Mouse (Mus musculus) olfactory bulb, adult 2 months (tissue): ENCODE results near the gene Mettl26. TPM values are rescaled to one million over a fixed set of nuclear protein-coding genes. Genes with fewer than 3 reads are reported as not detected.

Source experiments
- H3K27ac ChIP-seq: fragments of 200-500 bp; 2 replicates; pipeline ENCODE4 v1.5.1; 2012; ENCODE audit warnings: low read depth, low read length; ENCODE audit not compliant: insufficient read depth
- H3K4me1 ChIP-seq: fragments of 200-500 bp; 2 replicates; pipeline ENCODE4 v1.6.1; 2012; ENCODE audit warnings: low read length; ENCODE audit not compliant: control insufficient read depth, insufficient read depth
- H3K4me3 ChIP-seq: fragments of 200-500 bp; 2 replicates; pipeline ENCODE4 v1.5.1; 2012; ENCODE audit warnings: mild to moderate bottlenecking, low read depth, low read length, moderate library complexity; ENCODE audit not compliant: insufficient read depth
- CTCF ChIP-seq: fragments of 200-500 bp; IDR thresholded peaks from 2 replicates; pipeline ENCODE4 v1.5.1; 2012; ENCODE audit warnings: low read depth, mild to moderate bottlenecking, low read length, moderate library complexity; ENCODE audit not compliant: insufficient read depth
- POLR2A ChIP-seq: fragments of 200-500 bp; IDR thresholded peaks from 2 replicates; pipeline ENCODE4 v1.6.1; 2012; ENCODE audit warnings: mild to moderate bottlenecking, low read depth, low read length, moderate library complexity; ENCODE audit not compliant: insufficient read depth
- WGBS: fragments of 180-500 bp; shearing (Covaris S2); methylation state at CpG from one replicate; pipeline ENCODE4 v1.1.7; 2018; 5-methylcytosine and 5-hydroxymethylcytosine counted together
- polyA plus RNA-seq: library from polyadenylated mRNA; stranded (reverse); fragments of >200 nt; gene quantifications from 2 replicates; pipeline ENCODE4 v1.2.4, GENCODE M21; 2012; ENCODE audit warnings: low replicate concordance; ENCODE audit not compliant: missing spikeins, insufficient read depth, insufficient read length

Gene Mettl26
- polyA plus RNA-seq, 1 experiment: not detected

- no peak overlapping the region for H3K4me3 ChIP-seq
- WGBS: 73% methylated on average over 8 of the region's 8 CpGs
- TF ChIP-seq CTCF (no peak), POLR2A (no peak)
- H3K4me1 ChIP-seq: peaks cover 27% of the 10 kb centered on the region
- no peak overlapping the region for H3K27ac ChIP-seq
Observed at GRCm38 (mm10) chr17:25879750-25880149, 4.9 kb downstream of the Mettl26 start.

DNA sequence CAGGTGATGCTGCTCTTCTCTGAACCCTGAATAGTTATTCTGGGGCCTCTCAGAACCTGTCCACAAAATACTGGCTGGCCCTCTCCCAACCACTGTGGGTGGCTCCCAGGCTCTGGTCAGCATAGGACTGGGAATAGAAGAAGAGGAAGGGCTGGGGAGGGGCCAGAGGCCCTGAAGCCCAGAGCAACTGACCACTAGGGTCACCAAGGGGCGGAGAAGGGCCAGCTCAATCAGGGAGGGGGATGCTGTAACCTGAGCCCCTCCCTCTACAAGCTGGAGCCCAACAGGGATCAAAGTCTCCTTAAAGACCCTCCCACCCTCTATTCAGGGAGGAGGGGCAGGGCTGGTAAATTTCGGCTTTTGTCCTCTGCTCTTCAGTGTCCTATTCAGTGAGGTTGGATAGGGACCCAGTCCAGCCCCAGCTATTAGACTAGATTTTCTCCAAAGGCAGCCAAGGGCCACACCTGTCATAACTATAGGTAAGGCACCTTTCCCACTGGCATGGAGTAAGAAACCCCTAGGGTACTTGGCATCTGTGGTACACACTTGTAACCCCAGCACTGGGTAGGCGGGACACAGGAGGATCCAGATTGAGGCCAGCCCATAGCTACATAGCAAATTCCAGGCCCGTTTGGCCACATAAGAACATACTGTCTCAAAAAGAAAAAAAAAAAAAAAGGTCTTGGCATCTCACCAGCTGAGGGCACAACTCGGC lies 5.5 kb downstream of the Mettl26 start, which contains the start of gene Wfikkn1:
Gene Wfikkn1 (minus strand): TSS at position 663 of the 715 bp plus-strand sequence.
- Histone ChIP-seq H3K27ac (no peak within 1 kb of the TSS), H3K4me3 (no peak within 1 kb of the TSS), H3K4me1 (peaks cover 27% of the 10 kb centered on the region)
- TF ChIP-seq POLR2A (no peak), CTCF (no peak)
- 37% methylated on average over 5 of the region's 5 CpGs for WGBS

- no peak overlapping the region for H3K27ac ChIP-seq
- 26% methylated on average over 5 of the region's 5 CpGs for WGBS
- no peak overlapping the region for H3K4me3 ChIP-seq
Observed at GRCm38 (mm10) chr17:25880913-25881641, 6.2 kb downstream of the Mettl26 start.

DNA sequence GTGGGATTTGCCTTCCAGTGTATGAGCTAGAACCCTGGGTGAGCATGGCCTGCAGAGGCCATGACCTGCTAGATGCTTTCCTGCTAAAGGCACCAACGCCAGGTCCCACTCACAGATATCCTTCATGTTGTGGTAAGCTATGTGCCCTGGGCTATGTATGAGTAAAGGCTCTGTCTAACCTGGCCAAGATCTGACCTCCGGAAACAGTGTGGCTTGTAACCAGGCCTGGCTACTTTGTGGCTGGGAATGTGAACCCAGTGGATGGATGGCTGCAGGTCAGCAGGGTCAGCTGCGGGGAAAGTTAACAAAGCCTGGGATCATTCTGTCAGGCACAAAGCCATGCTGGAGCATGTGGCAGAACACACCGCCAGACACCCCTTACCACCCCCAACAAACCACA lies 6.8 kb downstream of the Mettl26 start:
- TF ChIP-seq POLR2A (no peak), CTCF (no peak)
- WGBS: 56% methylated on average over 4 of the region's 4 CpGs
- no peak overlapping the region for H3K27ac ChIP-seq
- H3K4me3 ChIP-seq: no peak overlapping the region
- H3K4me1 ChIP-seq: peaks cover 18% of the 10 kb centered on the region

More at GRCm38 (mm10) chr17:25880913-25881641, 6.2 kb downstream of the Mettl26 start:
- peaks cover 24% of the 10 kb centered on the region for H3K4me1 ChIP-seq
- TF ChIP-seq POLR2A (no peak), CTCF (no peak)

- peaks cover 12% of the 10 kb centered on the region for H3K4me1 ChIP-seq
- H3K27ac ChIP-seq: no peak overlapping the region
- 65% methylated on average over 5 of the region's 5 CpGs for WGBS
- TF ChIP-seq POLR2A: no peak
- no peak for TF ChIP-seq CTCF
- no peak overlapping the region for H3K4me3 ChIP-seq
Observed at GRCm38 (mm10) chr17:25882306-25882705, 7.4 kb downstream of the Mettl26 start.

DNA sequence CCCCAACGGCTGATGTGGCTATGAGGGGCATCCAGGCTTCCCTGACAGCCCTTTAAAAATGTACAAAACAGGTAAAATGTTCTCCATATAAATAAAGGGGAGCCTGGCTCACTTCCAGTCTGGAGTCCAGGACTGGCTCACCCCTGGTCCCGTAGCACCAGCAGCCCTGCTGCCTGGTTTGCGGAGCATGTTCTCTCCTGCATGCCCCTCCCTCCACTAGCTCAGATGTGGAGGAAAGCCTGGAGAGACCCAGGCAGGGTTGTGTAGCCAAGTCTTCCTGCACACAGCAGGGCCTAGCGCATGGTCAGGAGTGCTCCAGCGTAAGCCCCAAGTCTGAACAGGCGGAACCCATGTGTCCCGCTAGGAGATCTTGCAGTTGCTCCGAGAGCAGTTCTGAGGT lies 8.4 kb downstream of the Mettl26 start:
- 73% methylated on average over 8 of the region's 8 CpGs for WGBS
- TF ChIP-seq POLR2A (no peak), CTCF (no peak)
- peaks cover 11% of the 10 kb centered on the region; the same call in 1 of the 2 replicates for H3K4me1 ChIP-seq
- no peak overlapping the region for H3K4me3 ChIP-seq
- no peak overlapping the region for H3K27ac ChIP-seq

DNA sequence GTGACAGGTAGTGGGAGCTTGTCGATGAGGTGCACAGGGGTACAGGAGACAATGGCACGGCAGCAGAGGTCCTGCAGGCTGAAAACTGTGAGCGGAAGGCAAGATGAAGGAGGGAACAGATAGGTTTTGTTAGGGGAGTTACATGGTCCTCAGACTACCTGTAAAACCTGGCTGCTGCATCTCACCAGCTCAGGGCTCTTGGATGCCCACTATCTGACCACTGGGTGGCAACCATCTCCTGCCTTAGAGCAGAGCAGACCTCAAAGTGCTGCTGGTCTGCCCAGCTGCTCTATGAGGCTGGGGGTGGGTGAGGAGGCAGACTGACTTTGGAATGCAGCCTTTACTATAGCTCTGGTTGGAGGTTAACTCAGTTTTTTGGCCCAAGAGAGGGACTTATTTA lies 8.9 kb downstream of the Mettl26 start:
- TF ChIP-seq POLR2A (no peak), CTCF (no peak)
- WGBS: 92% methylated on average over 3 of the region's 3 CpGs
- Histone ChIP-seq H3K4me3 (no peak overlapping the region), H3K4me1 (peaks cover 8% of the 10 kb centered on the region; the same call in 1 of the 2 replicates), H3K27ac (no peak overlapping the region)

- TF ChIP-seq POLR2A (no peak), CTCF (no peak)
- Histone ChIP-seq H3K4me1 (0 out of 2 replicates have a peak, but pooled peaks cover 2% of the 10 kb centered on the region), H3K4me3 (no peak overlapping the region), H3K27ac (no peak overlapping the region)
- WGBS: 67% methylated on average over 4 of the region's 4 CpGs
Observed at GRCm38 (mm10) chr17:25885636-25886035, 10.8 kb downstream of the Mettl26 start.

DNA sequence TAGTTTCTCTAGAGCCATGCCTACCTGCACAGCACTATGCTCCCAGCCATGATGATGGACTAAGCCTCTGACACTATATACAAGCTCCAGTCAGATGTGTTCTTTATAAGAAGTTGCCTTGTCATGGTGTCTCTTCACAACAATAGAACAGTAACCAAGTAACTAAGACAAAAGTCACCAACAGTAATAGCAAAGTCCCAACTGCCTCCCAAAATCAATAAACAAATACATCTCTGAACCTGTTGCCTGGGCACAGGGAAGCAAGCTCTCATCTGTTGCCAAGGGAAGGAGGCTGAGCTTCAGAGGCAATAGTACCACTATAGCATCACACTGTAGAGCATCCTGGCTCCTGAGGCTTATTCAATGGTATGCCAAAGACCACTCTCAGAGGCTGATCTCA lies 11.9 kb downstream of the Mettl26 start:
- TF ChIP-seq POLR2A: no peak
- no peak for TF ChIP-seq CTCF
- Histone ChIP-seq H3K27ac (no peak overlapping the region), H3K4me1 (0 out of 2 replicates have a peak, but pooled peaks cover 2% of the 10 kb centered on the region), H3K4me3 (no peak overlapping the region)
